Mouse (Mus musculus): ENCODE data around the gene Gpsm3. TPM values are rescaled to one million over a fixed set of nuclear protein-coding genes. Genes with fewer than 3 reads are reported as not detected.
"Not testable (repeated sequence)": the region's sequence is repeated elsewhere in the genome, so short reads cannot be mapped to it uniquely, and the experiment has no call there.

The Gpsm3 gene
- 3.4 and 4.8 TPM in 2 replicates for total RNA-seq (2014; rRNA removed)
- 4.8 and 5.4 TPM in 2 replicates for polyA plus RNA-seq (2015; fragmentation: Nextera tagmentation; extraction: Ambion mirVana)

DNA sequence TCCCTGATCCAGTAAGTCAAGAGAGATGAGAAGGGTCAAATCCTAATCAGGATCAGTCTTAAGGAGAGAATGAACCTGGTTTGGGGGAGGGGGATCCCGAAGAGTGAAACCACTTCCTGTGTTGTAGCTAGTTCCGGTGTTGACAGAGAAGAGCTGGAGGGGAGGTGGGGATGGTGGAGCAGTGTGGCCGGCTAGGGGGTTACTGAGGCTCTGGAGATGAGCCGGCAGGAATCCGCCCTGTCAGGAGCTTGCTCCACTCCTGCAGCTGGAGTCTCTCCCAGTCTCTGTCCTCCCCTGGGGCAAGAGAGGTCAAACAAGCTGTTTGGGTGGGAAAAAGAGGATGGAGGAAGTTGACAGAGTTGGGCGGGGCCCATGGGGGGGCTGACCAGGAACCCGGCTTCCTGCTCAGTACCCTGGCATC is at the start of gene Gpsm3:
Gpsm3 (plus strand) TSS at position 126 of the 421 bp plus-strand sequence.
- ATAC-seq (no peak), DNase-seq (ENCODE audit: low spot score) (no peak)
- peaks cover 25% of the 10 kb centered on the region for H3K4me1 ChIP-seq (ENCODE audit: insufficient read depth, low read length)
- H3K27me3 ChIP-seq (ENCODE audit: insufficient read depth, low read length): no peaks in the 10 kb centered on the region
- H3K9me3 ChIP-seq (ENCODE audit: low read length): no peaks in the 10 kb centered on the region
- H3K27ac ChIP-seq: peak within 1 kb of the TSS; percentile 96; the same call in 1 of the 2 replicates
- H3K4me3 ChIP-seq (ENCODE audit: low read length): no peak within 1 kb of the TSS
- TF ChIP-seq CTCF (IDR thresholded peaks at IDR 0.05; ENCODE audit: low read depth): no peak
- H3K4me2 ChIP-seq (ENCODE audit: low read depth, low read length): peak within 1 kb of the TSS; percentile 11; the same call in 1 of the 2 replicates
- 0 out of 2 replicates have a peak, but pooled peaks cover 2% of the 10 kb centered on the region for H3K36me3 ChIP-seq (ENCODE audit: insufficient read depth, low read length)
- 27% methylated on average over 7 of the region's 7 CpGs for WGBS
- H3K9ac ChIP-seq (replicated peaks; ENCODE audit: low read length): no peak within 1 kb of the TSS

DNA sequence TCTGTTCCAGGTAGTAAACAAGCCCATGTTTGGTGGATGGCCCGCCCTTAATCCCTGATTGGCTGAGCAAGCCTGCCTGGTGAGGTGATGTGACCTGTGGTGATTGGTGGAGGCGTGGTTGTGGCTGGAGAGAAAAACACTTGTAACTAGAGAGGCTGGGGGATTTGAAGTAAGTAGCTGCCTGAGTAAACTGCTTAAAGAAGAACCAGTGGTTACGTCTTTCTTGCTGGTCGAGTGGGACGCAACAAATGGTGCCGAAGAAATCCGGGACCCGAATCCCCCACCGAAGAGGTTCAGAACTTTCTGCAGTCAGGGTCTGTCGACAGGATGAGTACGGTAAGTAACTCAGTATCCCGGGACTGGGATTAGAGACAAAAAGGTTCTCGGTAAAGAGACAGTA is 46.0 kb upstream of the Gpsm3 start:
- not testable (repeated sequence) for H3K27me3 ChIP-seq (ENCODE audit: insufficient read depth, low read length); H3K4me2 ChIP-seq (ENCODE audit: low read depth, low read length); H3K9me3 ChIP-seq (ENCODE audit: low read length); H3K27ac ChIP-seq; H3K4me3 ChIP-seq (ENCODE audit: low read length); H3K9ac ChIP-seq (replicated peaks; ENCODE audit: low read length); H3K4me1 ChIP-seq (ENCODE audit: insufficient read depth, low read length); DNase-seq (ENCODE audit: low spot score); H3K36me3 ChIP-seq (ENCODE audit: insufficient read depth, low read length); ATAC-seq
- 96% methylated on average over 12 of the region's 13 CpGs for WGBS

DNA sequence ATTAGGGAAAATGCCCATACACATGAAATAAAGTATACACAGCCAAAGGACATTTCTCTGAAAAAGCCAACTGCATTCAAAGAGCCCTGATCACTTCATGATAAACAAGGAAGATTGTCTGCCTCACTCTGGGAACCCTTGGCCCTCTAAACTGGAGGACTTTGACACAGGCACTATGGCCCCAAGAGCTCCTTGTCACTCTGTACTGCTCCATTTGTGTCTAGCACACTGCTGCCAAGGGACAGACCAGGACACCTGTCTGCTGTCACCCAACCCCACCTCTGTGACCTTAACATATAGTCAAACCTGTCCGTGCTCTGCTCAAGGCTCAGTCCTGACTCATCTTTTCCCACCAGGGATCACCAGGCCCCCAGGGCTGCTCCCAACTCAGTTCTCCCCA is 42.8 kb upstream of the Gpsm3 start:
- Histone ChIP-seq H3K4me2 (ENCODE audit: low read depth, low read length) (no peak overlapping the region), H3K27me3 (ENCODE audit: insufficient read depth, low read length) (no peaks in the 10 kb centered on the region), H3K9ac (replicated peaks; ENCODE audit: low read length) (no peak overlapping the region), H3K27ac (no peak overlapping the region), H3K36me3 (ENCODE audit: insufficient read depth, low read length) (no peaks in the 10 kb centered on the region), H3K4me1 (ENCODE audit: insufficient read depth, low read length) (no peaks in the 10 kb centered on the region), H3K9me3 (ENCODE audit: low read length) (no peaks in the 10 kb centered on the region), H3K4me3 (ENCODE audit: low read length) (no peak overlapping the region)
- 95% methylated on average over 1 of the region's 1 CpGs for WGBS
- DNase-seq (ENCODE audit: low spot score) (no peak), ATAC-seq (no peak)
- no peak for TF ChIP-seq CTCF (IDR thresholded peaks at IDR 0.05; ENCODE audit: low read depth)

DNA sequence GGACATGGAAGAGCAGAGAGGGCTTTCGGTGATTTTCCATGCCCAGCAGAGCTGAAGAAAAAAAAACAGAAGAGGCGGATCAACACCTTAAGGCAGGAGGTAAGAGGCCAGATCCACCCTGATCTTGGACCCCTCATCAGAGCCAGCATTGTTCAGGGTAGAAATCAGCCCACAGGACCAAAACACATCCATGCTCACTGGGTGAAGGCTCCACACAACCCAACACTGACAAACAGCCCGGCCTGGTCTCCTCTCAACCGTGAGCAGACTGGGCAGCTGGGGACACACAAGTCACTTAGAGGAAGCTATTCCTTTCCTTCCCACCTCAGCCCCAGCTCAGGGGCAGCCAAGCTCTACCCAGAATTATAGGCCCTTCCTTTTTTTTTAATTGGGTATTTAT is 42.0 kb upstream of the Gpsm3 start:
- no peak overlapping the region for H3K4me3 ChIP-seq (ENCODE audit: low read length)
- TF ChIP-seq CTCF (IDR thresholded peaks at IDR 0.05; ENCODE audit: low read depth): no peak
- no peaks in the 10 kb centered on the region for H3K36me3 ChIP-seq (ENCODE audit: insufficient read depth, low read length)
- H3K27ac ChIP-seq: no peak overlapping the region
- 89% methylated on average over 4 of the region's 4 CpGs for WGBS
- H3K9ac ChIP-seq (replicated peaks; ENCODE audit: low read length): no peak overlapping the region
- ATAC-seq (no peak), DNase-seq (ENCODE audit: low spot score) (no peak)
- no peak overlapping the region for H3K4me2 ChIP-seq (ENCODE audit: low read depth, low read length)
- no peaks in the 10 kb centered on the region for H3K9me3 ChIP-seq (ENCODE audit: low read length)
- H3K27me3 ChIP-seq (ENCODE audit: insufficient read depth, low read length): no peaks in the 10 kb centered on the region
- no peaks in the 10 kb centered on the region for H3K4me1 ChIP-seq (ENCODE audit: insufficient read depth, low read length)

DNA sequence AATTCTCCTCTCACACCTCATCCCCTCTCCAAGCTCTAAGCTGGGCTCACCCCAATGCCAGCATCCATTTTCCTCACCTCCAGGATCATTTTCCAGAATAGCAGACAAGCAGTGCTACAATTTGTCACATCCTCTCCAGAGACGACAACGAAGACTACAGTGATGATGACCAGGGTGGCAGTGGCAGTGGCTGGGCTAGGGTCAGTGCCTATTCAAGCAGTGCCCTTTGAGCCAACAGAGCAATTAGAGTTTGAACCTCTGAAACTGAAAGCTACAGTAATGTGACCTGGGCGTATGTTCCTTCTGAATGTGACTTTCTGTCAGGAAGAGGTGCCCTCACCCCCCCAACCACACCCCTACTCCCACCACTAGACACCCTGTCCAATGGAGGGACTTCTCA is 40.5 kb upstream of the Gpsm3 start:
- DNase-seq (ENCODE audit: low spot score) (no peak), ATAC-seq (no peak)
- no peaks in the 10 kb centered on the region for H3K9me3 ChIP-seq (ENCODE audit: low read length)
- no peaks in the 10 kb centered on the region for H3K4me1 ChIP-seq (ENCODE audit: insufficient read depth, low read length)
- WGBS: 91% methylated on average over 3 of the region's 3 CpGs
- no peak overlapping the region for H3K9ac ChIP-seq (replicated peaks; ENCODE audit: low read length)
- H3K4me2 ChIP-seq (ENCODE audit: low read depth, low read length): no peak overlapping the region
- no peak for TF ChIP-seq CTCF (IDR thresholded peaks at IDR 0.05; ENCODE audit: low read depth)
- H3K4me3 ChIP-seq (ENCODE audit: low read length): no peak overlapping the region
- no peaks in the 10 kb centered on the region for H3K36me3 ChIP-seq (ENCODE audit: insufficient read depth, low read length)
- H3K27me3 ChIP-seq (ENCODE audit: insufficient read depth, low read length): no peaks in the 10 kb centered on the region
- H3K27ac ChIP-seq: no peak overlapping the region

DNA sequence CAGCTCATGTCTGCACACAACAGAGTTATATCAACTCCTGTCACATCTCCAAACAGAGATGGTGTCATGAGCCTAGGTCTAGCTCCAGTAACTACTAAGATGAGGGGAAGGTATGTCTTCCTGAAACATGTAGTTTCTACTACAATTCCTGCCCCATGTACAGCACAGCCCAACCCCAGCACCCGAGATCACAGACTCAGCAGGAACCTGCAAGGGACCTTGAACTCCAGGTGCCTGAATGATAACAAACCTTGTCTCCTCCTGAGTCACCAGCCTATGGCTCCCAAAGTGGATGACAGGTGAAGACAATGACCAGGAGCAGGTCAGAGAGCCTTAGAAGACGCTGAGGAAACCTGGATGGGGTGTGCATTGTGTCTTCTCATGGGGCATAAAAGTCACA is 39.8 kb upstream of the Gpsm3 start:
- Histone ChIP-seq H3K9ac (replicated peaks; ENCODE audit: low read length) (no peak overlapping the region), H3K4me1 (ENCODE audit: insufficient read depth, low read length) (no peaks in the 10 kb centered on the region), H3K27ac (no peak overlapping the region), H3K27me3 (ENCODE audit: insufficient read depth, low read length) (no peaks in the 10 kb centered on the region), H3K4me3 (ENCODE audit: low read length) (no peak overlapping the region), H3K9me3 (ENCODE audit: low read length) (no peaks in the 10 kb centered on the region), H3K4me2 (ENCODE audit: low read depth, low read length) (no peak overlapping the region), H3K36me3 (ENCODE audit: insufficient read depth, low read length) (no peaks in the 10 kb centered on the region)
- 71% methylated on average over 2 of the region's 2 CpGs for WGBS
- ATAC-seq: no peak
- TF ChIP-seq CTCF (IDR thresholded peaks at IDR 0.05; ENCODE audit: low read depth): no peak
- no peak for DNase-seq (ENCODE audit: low spot score)

DNA sequence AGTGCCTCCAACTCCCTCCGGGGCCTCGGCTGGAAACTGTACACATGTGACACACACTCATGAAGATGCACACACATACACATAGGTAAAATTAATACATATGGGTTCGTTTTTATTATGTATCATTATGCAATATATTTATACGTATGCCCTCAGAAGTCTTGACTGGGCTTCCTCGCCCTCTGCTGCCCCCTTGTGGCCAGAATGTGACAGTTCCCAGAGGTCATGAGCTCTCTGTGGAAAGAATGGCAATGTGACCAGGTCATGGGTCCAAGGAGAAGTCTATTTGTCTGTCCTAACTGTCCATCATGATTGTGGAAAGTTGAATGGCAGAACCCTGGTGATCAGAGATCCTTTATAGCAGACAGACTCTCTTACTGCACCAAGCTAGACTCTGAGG is 34.1 kb upstream of the Gpsm3 start:
- WGBS: 22% methylated on average over 5 of the region's 5 CpGs

More for the DNA sequence above, 34.1 kb upstream of the Gpsm3 start:
- DNase-seq (ENCODE audit: low spot score): peak; percentile 72
- Histone ChIP-seq H3K4me2 (ENCODE audit: low read depth, low read length) (no peak overlapping the region), H3K4me3 (ENCODE audit: low read length) (no peak overlapping the region), H3K27ac (no peak overlapping the region), H3K36me3 (ENCODE audit: insufficient read depth, low read length) (no peaks in the 10 kb centered on the region), H3K27me3 (ENCODE audit: insufficient read depth, low read length) (no peaks in the 10 kb centered on the region), H3K9me3 (ENCODE audit: low read length) (no peaks in the 10 kb centered on the region), H3K9ac (replicated peaks; ENCODE audit: low read length) (no peak overlapping the region), H3K4me1 (ENCODE audit: insufficient read depth, low read length) (no peaks in the 10 kb centered on the region)
- no peak for ATAC-seq
- peak; percentile 90 for TF ChIP-seq CTCF (IDR thresholded peaks at IDR 0.05; ENCODE audit: low read depth)

Data from hindbrain, postnatal 0 days (tissue).